Mouse (Mus musculus) midbrain, postnatal 0 days (tissue): ENCODE measurements around the gene Fkbp10. TPM values are rescaled to one million over a fixed set of nuclear protein-coding genes. Genes with fewer than 3 reads are reported as not detected.

Experiments
- ATAC-seq: fragments of 200-750 bp; cut with Nextera tagmentation; 2 replicates; pipeline ENCODE4 v1.8.0; 2017; ENCODE audit warnings: moderate number of reproducible peaks, mild to moderate bottlenecking, moderate TSS enrichment, moderate library complexity; ENCODE audit not compliant: low FRiP score
- DNase-seq: peaks from one replicate; pipeline ENCODE4 v3.0.0-alpha.2; 2015; ENCODE audit warnings: low spot score
- H3K27ac ChIP-seq: fragments of 300-500 bp; sonication (generic); 2 replicates; pipeline ENCODE4 v1.5.1; 2014; ENCODE audit warnings: low read depth, mild to moderate bottlenecking, low read length, mixed read lengths
- H3K27me3 ChIP-seq: fragments of 300-500 bp; sonication (generic); 2 replicates; pipeline ENCODE4 v1.6.1; 2014; ENCODE audit warnings: low read length, control low read depth, mixed read lengths; ENCODE audit not compliant: insufficient read depth
- H3K36me3 ChIP-seq: fragments of 300-500 bp; sonication (generic); 2 replicates; pipeline ENCODE4 v1.6.1; 2014; ENCODE audit warnings: low read length, control low read depth, mixed read lengths; ENCODE audit not compliant: insufficient read depth
- H3K4me1 ChIP-seq: fragments of 300-500 bp; sonication (generic); 2 replicates; pipeline ENCODE4 v1.6.1; 2014; ENCODE audit warnings: mild to moderate bottlenecking, control low read depth, antibody characterized with exemption, low read length, mixed read lengths; ENCODE audit not compliant: insufficient read depth
- H3K4me2 ChIP-seq: fragments of 300-500 bp; sonication (generic); 2 replicates; pipeline ENCODE4 v1.6.1; 2014; ENCODE audit warnings: low read depth, mild to moderate bottlenecking, low read length, mixed read lengths; ENCODE audit not compliant: poor library complexity, severe bottlenecking
- H3K4me3 ChIP-seq: fragments of 300-500 bp; sonication (generic); 2 replicates; pipeline ENCODE4 v1.5.1; 2014; ENCODE audit warnings: low read depth, mild to moderate bottlenecking, low read length, moderate library complexity
- H3K9ac ChIP-seq: fragments of 300-500 bp; sonication (generic); replicated peaks from 2 replicates; pipeline ENCODE4 v1.6.1; 2014; ENCODE audit warnings: mild to moderate bottlenecking, low read length, moderate library complexity, mixed read lengths; ENCODE audit not compliant: poor library complexity, severe bottlenecking
- H3K9me3 ChIP-seq: fragments of 300-500 bp; sonication (generic); 2 replicates; pipeline ENCODE4 v1.6.1; 2016; ENCODE audit warnings: low read length, control low read depth
- CTCF ChIP-seq: IDR thresholded peaks from 2 replicates; pipeline ENCODE4 v1.5.1; 2016; ENCODE audit warnings: antibody characterized with exemption, mild to moderate bottlenecking
- WGBS: fragments of 180-500 bp; shearing (Covaris S2); extraction: QIAGEN DNeasy Blood & Tissue Kit; methylation state at CpG from one replicate; pipeline ENCODE4 v1.1.7; 2014; 5-methylcytosine and 5-hydroxymethylcytosine counted together
- polyA plus RNA-seq: library from polyadenylated mRNA; unstranded; fragments of >200 nt; fragmentation: Nextera tagmentation; extraction: Ambion mirVana; gene quantifications from 2 replicates; pipeline ENCODE4 v1.2.1, GENCODE M21; 2015
- total RNA-seq: library from RNA; depleted of rRNA; stranded (reverse); fragments of >200 nt; gene quantifications from 2 replicates; pipeline ENCODE4 v1.2.3, GENCODE M21; 2014

Fkbp10 gene
- total and polyA plus RNA-seq, 2 experiments from 2014 or later: 21.8 to 33.9 TPM

- no peaks in the 10 kb centered on the region for H3K9me3 ChIP-seq
- H3K36me3 ChIP-seq: peaks cover 62% of the 10 kb centered on the region
- WGBS: 90% methylated on average over 21 of the region's 21 CpGs
- no peak overlapping the region for H3K9ac ChIP-seq
- no peaks in the 10 kb centered on the region for H3K4me1 ChIP-seq
- H3K27me3 ChIP-seq: no peaks in the 10 kb centered on the region
- H3K4me2 ChIP-seq: no peak overlapping the region
- DNase-seq (no peak), ATAC-seq (no peak)
- no peak overlapping the region for H3K27ac ChIP-seq
- no peak overlapping the region for H3K4me3 ChIP-seq
- no peak for TF ChIP-seq CTCF
Observed at GRCm38 (mm10) chr11:100376746-100377389, 38.6 kb upstream of the Fkbp10 start.

GRCm38 (mm10) chr11:100377989-100378388 is 37.5 kb upstream of the Fkbp10 start:
- Histone ChIP-seq H3K4me3 (no peak overlapping the region), H3K27me3 (no peaks in the 10 kb centered on the region), H3K27ac (no peak overlapping the region), H3K4me1 (no peaks in the 10 kb centered on the region), H3K9me3 (no peaks in the 10 kb centered on the region), H3K9ac (no peak overlapping the region), H3K4me2 (no peak overlapping the region), H3K36me3 (peaks cover 67% of the 10 kb centered on the region)
- TF ChIP-seq CTCF: no peak
- ATAC-seq (no peak), DNase-seq (no peak)
- WGBS: 94% methylated on average over 14 of the region's 14 CpGs

GRCm38 (mm10) chr11:100378446-100378845 is 37.1 kb upstream of the Fkbp10 start:
- no peak overlapping the region for H3K27ac ChIP-seq
- TF ChIP-seq CTCF: no peak
- H3K4me1 ChIP-seq: no peaks in the 10 kb centered on the region
- H3K27me3 ChIP-seq: no peaks in the 10 kb centered on the region
- no peak overlapping the region for H3K4me2 ChIP-seq
- H3K9ac ChIP-seq: no peak overlapping the region
- WGBS: 86% methylated on average over 5 of the region's 5 CpGs
- DNase-seq (no peak), ATAC-seq (no peak)
- H3K36me3 ChIP-seq: peaks cover 72% of the 10 kb centered on the region
- H3K4me3 ChIP-seq: no peak overlapping the region
- H3K9me3 ChIP-seq: no peaks in the 10 kb centered on the region

- Histone ChIP-seq H3K9me3 (no peaks in the 10 kb centered on the region), H3K36me3 (peaks cover 73% of the 10 kb centered on the region), H3K9ac (no peak overlapping the region), H3K4me2 (no peak overlapping the region), H3K27ac (no peak overlapping the region), H3K4me1 (no peaks in the 10 kb centered on the region), H3K4me3 (no peak overlapping the region), H3K27me3 (no peaks in the 10 kb centered on the region)
- ATAC-seq (no peak), DNase-seq (no peak)
- WGBS: 94% methylated on average over 4 of the region's 4 CpGs
- no peak for TF ChIP-seq CTCF
Observed at GRCm38 (mm10) chr11:100379311-100379710, 36.2 kb upstream of the Fkbp10 start.

- H3K4me3 ChIP-seq: no peak overlapping the region
- DNase-seq (no peak), ATAC-seq (no peak)
- TF ChIP-seq CTCF: no peak
- H3K4me2 ChIP-seq: no peak overlapping the region
- no peaks in the 10 kb centered on the region for H3K27me3 ChIP-seq
- no peak overlapping the region for H3K9ac ChIP-seq
- no peaks in the 10 kb centered on the region for H3K9me3 ChIP-seq
- H3K27ac ChIP-seq: no peak overlapping the region
- H3K4me1 ChIP-seq: no peaks in the 10 kb centered on the region
- H3K36me3 ChIP-seq: peaks cover 65% of the 10 kb centered on the region
- 80% methylated on average over 6 of the region's 6 CpGs for WGBS
Observed at GRCm38 (mm10) chr11:100382682-100383081, 32.8 kb upstream of the Fkbp10 start.

- DNase-seq (no peak), ATAC-seq (no peak)
- no peak overlapping the region for H3K4me3 ChIP-seq
- 81% methylated on average over 3 of the region's 3 CpGs for WGBS
- no peak overlapping the region for H3K27ac ChIP-seq
- no peak overlapping the region for H3K9ac ChIP-seq
- no peaks in the 10 kb centered on the region for H3K27me3 ChIP-seq
- H3K36me3 ChIP-seq: peaks cover 47% of the 10 kb centered on the region
- H3K9me3 ChIP-seq: no peaks in the 10 kb centered on the region
- no peaks in the 10 kb centered on the region for H3K4me1 ChIP-seq
- H3K4me2 ChIP-seq: no peak overlapping the region
- no peak for TF ChIP-seq CTCF
Observed at GRCm38 (mm10) chr11:100385016-100385415, 30.5 kb upstream of the Fkbp10 start.
